Mouse (Mus musculus) neural tube, embryonic 15.5 days (tissue): Measurements from ENCODE around the gene Rab7b. TPM values are rescaled to one million over a fixed set of nuclear protein-coding genes. Genes with fewer than 3 reads are reported as not detected.
A peak's percentile ranks its signal among the peaks of the same experiment; 100 is the strongest.

Source experiments
- ATAC-seq: fragments of 200-750 bp; cut with Nextera tagmentation; 2 replicates; pipeline ENCODE4 v1.8.0; 2017; ENCODE audit warnings: mild to moderate bottlenecking, moderate TSS enrichment, moderate library complexity; ENCODE audit not compliant: low FRiP score
- H3K27ac ChIP-seq: fragments of 300-500 bp; sonication (generic); replicated peaks from 2 replicates; pipeline ENCODE4 v1.5.1; 2015; ENCODE audit warnings: mild to moderate bottlenecking, inconsistent platforms
- H3K27me3 ChIP-seq: fragments of 300-500 bp; sonication (generic); replicated peaks from 2 replicates; pipeline ENCODE4 v1.6.1; 2015; ENCODE audit warnings: inconsistent platforms
- H3K36me3 ChIP-seq: fragments of 300-500 bp; sonication (generic); 2 replicates; pipeline ENCODE4 v1.6.1; 2015; ENCODE audit warnings: inconsistent platforms
- H3K4me1 ChIP-seq: fragments of 300-500 bp; sonication (generic); 2 replicates; pipeline ENCODE4 v1.6.1; 2015; ENCODE audit warnings: inconsistent platforms
- H3K4me2 ChIP-seq: fragments of 300-500 bp; sonication (generic); 2 replicates; pipeline ENCODE4 v1.6.1; 2015; ENCODE audit warnings: inconsistent platforms, mild to moderate bottlenecking, moderate library complexity
- H3K4me3 ChIP-seq: fragments of 300-500 bp; sonication (generic); replicated peaks from 2 replicates; pipeline ENCODE4 v1.5.1; 2015; ENCODE audit warnings: mild to moderate bottlenecking, inconsistent platforms
- H3K9ac ChIP-seq: fragments of 300-500 bp; sonication (generic); replicated peaks from 2 replicates; pipeline ENCODE4 v1.6.1; 2015; ENCODE audit warnings: mild to moderate bottlenecking, inconsistent platforms
- H3K9me3 ChIP-seq: fragments of 300-500 bp; sonication (generic); replicated peaks from 2 replicates; pipeline ENCODE4 v1.6.1; 2016; ENCODE audit warnings: inconsistent platforms
- WGBS: fragments of 180-500 bp; shearing (Covaris S2); methylation state at CpG from one replicate; pipeline ENCODE4 v1.1.7; 2015; ENCODE audit warnings: mixed read lengths; 5-methylcytosine and 5-hydroxymethylcytosine counted together
- polyA plus RNA-seq: library from polyadenylated mRNA; unstranded; fragments of >200 nt; fragmentation: Nextera tagmentation; extraction: Ambion mirVana; gene quantifications from 2 replicates; pipeline ENCODE4 v1.2.1, GENCODE M21; 2015

Rab7b gene
- polyA plus RNA-seq, 1 experiment from 2014 or later, result 1.4 TPM

DNA sequence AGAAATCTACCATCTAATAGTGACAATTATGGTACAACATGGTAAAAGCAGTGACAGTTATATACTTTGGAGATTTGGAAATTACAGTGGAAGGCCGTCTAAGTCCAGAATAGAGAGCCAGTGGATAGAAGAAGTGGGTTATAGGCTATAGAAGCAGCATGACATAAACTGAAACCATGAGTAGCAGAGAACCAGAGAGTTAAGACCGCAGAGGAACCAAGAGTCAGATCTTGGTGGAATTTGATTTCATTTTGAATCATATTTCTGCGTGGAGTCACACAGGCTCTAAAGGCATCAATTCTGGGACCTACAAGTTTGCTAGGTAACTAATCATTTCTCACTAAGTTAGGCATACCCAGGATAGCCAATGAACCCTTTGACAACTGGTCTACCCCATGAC lies 10.3 kb downstream of the Rab7b start:
- ATAC-seq, result no peak
- H3K9ac ChIP-seq, result no peak overlapping the region
- no peaks in the 10 kb centered on the region for H3K4me1 ChIP-seq
- H3K9me3 ChIP-seq, result no peaks in the 10 kb centered on the region
- H3K4me2 ChIP-seq, result no peak overlapping the region
- no peak overlapping the region for H3K27ac ChIP-seq
- 97% methylated on average over 3 of the region's 3 CpGs for WGBS
- H3K36me3 ChIP-seq, result no peaks in the 10 kb centered on the region
- H3K4me3 ChIP-seq, result no peak overlapping the region
- no peaks in the 10 kb centered on the region for H3K27me3 ChIP-seq

DNA sequence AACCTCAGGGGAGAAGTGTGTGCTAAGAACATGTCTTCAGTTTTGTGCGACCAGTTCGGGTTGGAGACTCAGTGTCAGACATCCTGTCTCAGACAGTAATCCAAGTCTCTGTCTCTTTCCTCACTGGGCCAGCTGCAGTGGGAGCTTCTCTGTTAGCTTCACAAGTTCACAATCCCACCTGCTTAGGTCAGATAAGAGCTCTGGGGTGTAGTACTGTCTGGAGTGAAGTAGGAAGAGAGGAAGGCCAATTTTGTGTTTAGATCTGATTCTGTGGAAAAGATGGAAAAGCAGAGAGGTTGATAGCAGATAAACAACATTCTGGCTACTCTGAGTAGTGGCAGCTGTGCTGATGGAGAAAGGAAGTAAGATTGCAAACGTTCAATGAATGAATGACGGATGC lies 11.1 kb downstream of the Rab7b start:
- 86% methylated on average over 4 of the region's 4 CpGs for WGBS
- no peak for ATAC-seq

DNA sequence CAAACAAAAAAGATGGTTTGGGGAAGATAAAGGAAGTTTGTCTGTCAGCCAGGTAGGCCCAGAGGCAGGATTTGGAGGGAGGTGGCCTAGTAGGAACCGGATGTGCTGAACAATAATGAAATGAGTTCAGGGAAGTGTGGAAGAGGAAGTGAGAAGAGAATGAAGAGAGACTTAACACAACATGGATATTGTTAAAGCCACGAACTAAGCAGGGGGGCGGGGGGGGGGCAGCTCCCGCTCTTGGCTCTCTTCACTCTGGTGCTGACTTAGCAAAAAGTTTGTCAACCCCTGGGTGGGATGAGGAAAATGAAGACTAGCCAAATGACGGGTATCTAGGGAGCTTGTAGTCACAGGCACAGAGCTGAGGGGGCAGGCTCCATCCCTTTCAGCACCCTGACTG lies 12.0 kb downstream of the Rab7b start:
- H3K36me3 ChIP-seq, result no peaks in the 10 kb centered on the region
- no peaks in the 10 kb centered on the region for H3K9me3 ChIP-seq
- H3K4me2 ChIP-seq, result no peak overlapping the region
- 89% methylated on average over 5 of the region's 5 CpGs for WGBS
- H3K9ac ChIP-seq, result no peak overlapping the region
- H3K27ac ChIP-seq, result no peak overlapping the region
- ATAC-seq, result no peak
- no peaks in the 10 kb centered on the region for H3K4me1 ChIP-seq
- no peak overlapping the region for H3K4me3 ChIP-seq
- no peaks in the 10 kb centered on the region for H3K27me3 ChIP-seq

More for the DNA sequence above, 11.1 kb downstream of the Rab7b start:
- Histone ChIP-seq H3K36me3 (no peaks in the 10 kb centered on the region), H3K4me1 (no peaks in the 10 kb centered on the region), H3K4me2 (no peak overlapping the region), H3K27me3 (no peaks in the 10 kb centered on the region), H3K9ac (no peak overlapping the region), H3K9me3 (no peaks in the 10 kb centered on the region), H3K4me3 (no peak overlapping the region), H3K27ac (no peak overlapping the region)

DNA sequence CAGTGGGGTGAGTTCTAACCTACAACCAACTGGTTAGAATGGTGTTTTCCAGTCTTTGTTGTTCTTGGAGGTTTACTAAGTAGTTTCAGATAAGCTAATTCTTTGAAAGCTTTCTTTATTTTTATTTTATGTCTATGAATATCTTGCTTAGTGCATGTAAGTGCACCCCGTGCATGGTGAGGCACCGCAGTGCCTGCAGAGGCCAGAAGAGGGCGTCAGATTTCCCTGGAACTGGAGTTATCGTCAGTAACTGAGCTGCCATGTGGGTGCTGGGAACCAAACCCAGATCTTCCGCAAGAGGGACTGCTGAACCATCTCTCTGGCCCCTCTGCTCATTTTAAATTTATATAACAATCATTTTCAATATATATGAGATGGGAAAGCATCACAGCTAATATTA lies 12.9 kb downstream of the Rab7b start:
- Histone ChIP-seq H3K4me3 (no peak overlapping the region), H3K9ac (no peak overlapping the region), H3K27ac (no peak overlapping the region), H3K27me3 (no peaks in the 10 kb centered on the region), H3K4me2 (no peak overlapping the region), H3K36me3 (no peaks in the 10 kb centered on the region), H3K9me3 (no peaks in the 10 kb centered on the region), H3K4me1 (no peaks in the 10 kb centered on the region)
- 87% methylated on average over 5 of the region's 5 CpGs for WGBS
- no peak for ATAC-seq

DNA sequence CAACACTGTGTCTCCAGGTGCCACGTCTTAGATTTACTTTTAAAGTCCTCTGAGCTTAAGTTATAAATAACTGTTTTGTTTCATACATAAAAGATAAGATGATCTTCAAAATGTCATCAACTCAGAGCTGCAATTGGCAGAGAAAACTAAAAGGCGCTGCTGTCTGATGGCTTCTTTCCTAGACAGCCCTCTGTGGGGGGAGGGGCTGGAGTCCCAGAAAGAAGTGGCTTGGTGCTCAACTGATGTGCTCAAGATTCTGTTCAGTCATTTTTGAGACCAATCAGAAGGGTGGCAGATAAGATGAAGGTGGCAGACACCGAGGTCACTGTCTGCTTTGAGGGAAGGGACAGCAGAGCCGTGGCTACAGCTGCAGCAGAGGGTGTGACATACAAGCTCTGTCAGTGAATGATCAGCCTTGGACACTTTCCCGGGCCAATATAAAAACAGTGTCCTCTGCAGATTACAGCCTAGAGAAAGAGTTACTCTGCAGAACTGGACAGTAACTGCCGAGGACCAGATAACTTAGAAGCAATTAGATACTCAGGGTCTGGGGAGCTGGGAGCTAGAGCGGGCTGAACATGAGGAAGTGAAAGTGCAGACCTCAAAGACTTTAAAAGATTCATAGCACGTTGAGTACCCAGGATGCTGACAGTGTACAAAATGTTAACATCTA lies 13.7 kb downstream of the Rab7b start:
- H3K27me3 ChIP-seq, result no peaks in the 10 kb centered on the region
- WGBS, result 83% methylated on average over 8 of the region's 8 CpGs
- no peak overlapping the region for H3K27ac ChIP-seq
- H3K4me2 ChIP-seq, result no peak overlapping the region
- ATAC-seq, result no peak
- no peak overlapping the region for H3K9ac ChIP-seq
- H3K4me3 ChIP-seq, result no peak overlapping the region
- H3K36me3 ChIP-seq, result no peaks in the 10 kb centered on the region
- no peaks in the 10 kb centered on the region for H3K9me3 ChIP-seq
- H3K4me1 ChIP-seq, result no peaks in the 10 kb centered on the region

DNA sequence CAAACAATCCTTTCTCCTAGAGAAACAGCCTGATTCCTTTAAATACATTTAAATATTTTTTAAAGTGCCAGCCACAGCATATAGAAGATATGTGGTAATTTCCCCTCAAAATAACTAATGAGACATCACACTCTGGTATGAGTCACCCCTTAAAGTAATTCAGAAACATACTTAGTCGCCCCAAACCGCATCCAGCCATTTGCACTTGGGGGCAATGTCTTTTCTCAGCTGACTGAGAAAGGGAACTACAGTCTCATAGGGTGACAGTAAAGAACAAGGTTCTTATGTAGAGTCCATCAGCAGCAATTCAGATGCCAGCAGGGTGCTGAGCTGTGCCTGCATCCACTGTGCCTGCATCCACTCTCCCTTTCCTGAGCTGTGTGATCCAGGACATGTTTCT lies 15.0 kb downstream of the Rab7b start:
- Histone ChIP-seq H3K4me1 (no peaks in the 10 kb centered on the region), H3K36me3 (no peaks in the 10 kb centered on the region), H3K27me3 (no peaks in the 10 kb centered on the region), H3K9me3 (no peaks in the 10 kb centered on the region), H3K4me3 (no peak overlapping the region), H3K27ac (no peak overlapping the region), H3K4me2 (no peak overlapping the region), H3K9ac (no peak overlapping the region)
- WGBS, result 83% methylated on average over 2 of the region's 2 CpGs
- ATAC-seq, result no peak

DNA sequence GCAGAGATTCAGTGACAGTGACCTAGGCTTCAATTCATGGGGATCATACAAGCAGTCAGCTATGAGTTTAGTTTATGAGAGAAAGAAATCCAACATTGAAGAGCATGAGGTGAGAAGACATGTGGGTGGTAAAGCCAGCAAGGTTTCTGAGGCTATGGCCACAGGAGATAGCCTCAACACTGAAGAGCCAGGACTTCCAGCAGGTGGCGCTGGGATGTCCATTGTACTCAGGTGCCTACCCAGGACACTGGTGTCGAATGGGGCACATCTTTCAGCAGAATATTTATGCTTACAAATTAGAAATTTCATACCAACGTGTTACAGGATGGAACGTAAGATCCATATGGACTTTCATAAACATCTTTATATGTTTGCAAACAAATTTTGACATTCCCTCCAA lies 19.8 kb downstream of the Rab7b start:
- Histone ChIP-seq H3K4me2 (no peak overlapping the region), H3K9ac (no peak overlapping the region), H3K27me3 (no peaks in the 10 kb centered on the region), H3K4me3 (no peak overlapping the region), H3K36me3 (no peaks in the 10 kb centered on the region), H3K27ac (no peak overlapping the region), H3K9me3 (no peaks in the 10 kb centered on the region), H3K4me1 (no peaks in the 10 kb centered on the region)
- ATAC-seq, result no peak
- WGBS, result 23% methylated on average over 4 of the region's 4 CpGs

DNA sequence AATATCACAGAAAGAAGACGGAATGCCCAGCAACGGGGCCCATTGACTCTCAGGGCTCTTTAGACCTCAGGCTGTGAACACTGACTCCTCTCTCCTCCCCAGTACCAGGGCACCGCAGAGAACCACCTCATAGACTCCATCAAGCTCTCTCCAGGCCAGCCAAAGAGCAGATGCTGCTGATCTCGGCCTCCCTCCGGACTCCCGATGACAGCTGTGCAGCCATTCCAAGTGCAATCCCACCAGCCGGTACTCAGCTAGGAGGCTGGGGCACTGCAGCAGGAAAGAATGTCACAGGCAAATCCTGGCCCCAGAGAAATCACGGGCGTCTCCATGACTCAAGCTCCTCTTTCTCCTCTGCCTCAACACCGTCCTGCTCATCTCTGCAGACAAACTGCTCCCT lies 23.0 kb downstream of the Rab7b start:
- no peaks in the 10 kb centered on the region for H3K4me1 ChIP-seq
- 82% methylated on average over 10 of the region's 10 CpGs for WGBS
- ATAC-seq, result no peak
- no peak overlapping the region for H3K4me3 ChIP-seq
- H3K9me3 ChIP-seq, result no peaks in the 10 kb centered on the region
- H3K27me3 ChIP-seq, result no peaks in the 10 kb centered on the region
- H3K9ac ChIP-seq, result no peak overlapping the region
- H3K36me3 ChIP-seq, result no peaks in the 10 kb centered on the region
- no peak overlapping the region for H3K27ac ChIP-seq
- no peak overlapping the region for H3K4me2 ChIP-seq

DNA sequence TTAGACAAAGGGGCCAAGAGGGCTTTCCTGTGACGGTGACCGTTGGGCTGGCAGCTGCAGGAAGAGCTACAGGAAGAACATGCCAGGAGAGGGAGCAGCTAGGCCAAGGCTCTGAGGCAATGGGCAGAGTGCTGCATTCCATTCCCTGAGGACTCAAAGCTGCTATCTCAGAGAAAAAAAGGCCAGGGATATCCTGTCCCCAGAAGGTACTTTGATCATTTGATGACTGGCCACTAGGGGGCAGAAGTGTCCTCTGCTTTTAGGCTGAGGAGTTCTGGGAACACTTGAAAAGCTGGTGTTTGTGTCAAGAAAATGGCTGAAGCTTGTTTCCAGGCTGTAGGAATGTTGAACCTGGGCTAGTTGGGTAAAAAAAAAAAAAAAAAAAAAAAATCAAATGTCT lies 23.9 kb downstream of the Rab7b start:
- H3K9ac ChIP-seq, result no peak overlapping the region
- no peak overlapping the region for H3K4me3 ChIP-seq
- 54% methylated on average over 2 of the region's 2 CpGs for WGBS
- no peak overlapping the region for H3K4me2 ChIP-seq
- no peaks in the 10 kb centered on the region for H3K4me1 ChIP-seq
- H3K27ac ChIP-seq, result no peak overlapping the region
- H3K9me3 ChIP-seq, result no peaks in the 10 kb centered on the region
- H3K27me3 ChIP-seq, result no peaks in the 10 kb centered on the region
- ATAC-seq, result peak; percentile 69; the same call in 1 of the 2 replicates
- H3K36me3 ChIP-seq, result no peaks in the 10 kb centered on the region

DNA sequence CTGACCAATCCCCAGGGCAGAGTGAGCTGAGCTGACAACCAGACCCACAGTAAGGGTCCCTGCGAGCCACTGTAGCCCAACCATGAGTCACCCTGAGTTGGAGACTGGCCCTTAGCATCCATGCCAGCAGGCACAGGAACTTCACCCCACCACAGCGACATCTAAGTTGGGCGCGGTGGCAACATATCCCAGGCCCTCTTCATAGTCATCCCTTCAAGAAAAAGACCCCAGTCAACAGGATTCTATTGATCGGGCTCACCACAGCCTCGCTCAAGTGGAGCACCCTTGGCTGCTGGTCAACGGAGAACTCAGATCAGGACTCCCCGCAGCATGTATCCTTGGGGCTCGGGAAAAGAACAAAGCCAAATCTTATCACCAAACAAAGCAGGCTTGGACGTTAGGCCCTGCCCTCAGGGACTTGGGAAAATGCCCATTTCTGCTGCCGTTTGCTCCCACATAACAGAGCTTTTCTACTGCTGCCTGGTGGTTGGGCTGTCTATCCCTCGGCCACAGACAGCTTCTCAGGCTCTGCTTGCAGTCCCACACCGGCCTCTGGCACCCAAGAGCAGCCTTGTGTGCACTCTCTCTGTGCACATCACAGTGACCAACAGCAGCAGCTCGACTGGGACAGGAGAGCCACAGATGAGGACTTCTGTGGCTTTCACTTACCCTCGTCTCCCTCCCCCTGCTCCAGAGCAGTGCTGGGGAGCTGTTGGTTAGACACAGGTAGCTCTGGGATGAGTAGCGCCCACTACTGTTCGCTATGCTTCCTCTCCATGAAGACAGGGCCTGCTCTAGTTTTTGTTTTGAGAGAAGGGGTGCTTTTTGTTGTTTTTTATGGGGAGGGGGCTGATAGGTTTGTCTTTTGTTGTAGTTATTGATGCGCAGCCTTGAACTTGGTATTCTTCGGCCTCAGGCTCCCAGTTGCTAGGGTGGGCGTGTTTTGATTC lies 26.2 kb downstream of the Rab7b start:
- no peak overlapping the region for H3K27ac ChIP-seq
- ATAC-seq, result no peak
- H3K9ac ChIP-seq, result no peak overlapping the region
- no peaks in the 10 kb centered on the region for H3K4me1 ChIP-seq
- H3K4me2 ChIP-seq, result no peak overlapping the region
- H3K9me3 ChIP-seq, result no peaks in the 10 kb centered on the region
- no peaks in the 10 kb centered on the region for H3K27me3 ChIP-seq
- 71% methylated on average over 20 of the region's 20 CpGs for WGBS
- no peaks in the 10 kb centered on the region for H3K36me3 ChIP-seq
- H3K4me3 ChIP-seq, result no peak overlapping the region

DNA sequence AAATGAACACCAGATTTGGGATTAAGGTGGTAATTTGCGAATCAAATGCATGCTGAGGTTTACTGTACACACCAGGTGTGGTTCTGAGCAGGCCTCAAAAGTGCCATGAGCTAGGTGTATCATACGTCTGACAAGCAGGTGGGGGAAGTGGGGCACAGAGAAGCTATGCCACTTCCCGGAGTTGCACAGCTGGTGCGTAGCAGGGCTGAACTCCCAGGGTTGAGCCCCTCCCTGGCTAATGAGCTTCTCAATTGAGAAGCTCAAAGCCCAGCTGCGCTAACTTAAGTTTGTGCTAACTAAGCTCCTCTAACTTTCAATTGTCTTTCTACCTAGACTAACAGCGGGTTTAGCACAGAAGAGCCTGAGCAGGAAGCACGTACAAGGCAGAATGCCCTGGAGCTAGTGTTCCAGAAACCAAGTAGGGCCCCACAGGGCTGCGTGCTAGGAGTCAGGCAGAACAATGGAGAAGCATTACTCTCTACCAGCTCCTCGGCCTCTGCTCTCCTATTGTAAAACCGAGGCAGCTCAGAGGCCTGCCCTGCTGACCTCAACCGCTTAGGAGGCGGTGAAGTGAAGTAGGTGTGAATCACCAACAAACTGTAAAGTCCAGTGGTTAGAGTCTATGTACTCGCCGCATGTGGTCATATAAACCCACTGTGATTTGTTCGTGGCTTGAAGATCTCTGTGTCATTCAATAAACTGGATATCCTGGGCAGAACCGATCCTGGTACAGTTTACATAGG lies 30.6 kb downstream of the Rab7b start:
- Histone ChIP-seq H3K27me3 (no peaks in the 10 kb centered on the region), H3K27ac (no peak overlapping the region), H3K4me3 (no peak overlapping the region), H3K4me2 (no peak overlapping the region), H3K36me3 (no peaks in the 10 kb centered on the region), H3K9ac (no peak overlapping the region), H3K4me1 (no peaks in the 10 kb centered on the region), H3K9me3 (no peaks in the 10 kb centered on the region)
- WGBS, result 56% methylated on average over 16 of the region's 16 CpGs
- no peak for ATAC-seq
